Mouse (Mus musculus): ENCODE results near the gene Fv1.

Fv1 gene

GRCm38 (mm10) chr4:147887277-147887676, 18.5 kb downstream of the Fv1 start:
- no peak for DNase-seq

GRCm38 (mm10) chr4:147888237-147888636, 19.5 kb downstream of the Fv1 start:
- no peak for DNase-seq

DNA sequence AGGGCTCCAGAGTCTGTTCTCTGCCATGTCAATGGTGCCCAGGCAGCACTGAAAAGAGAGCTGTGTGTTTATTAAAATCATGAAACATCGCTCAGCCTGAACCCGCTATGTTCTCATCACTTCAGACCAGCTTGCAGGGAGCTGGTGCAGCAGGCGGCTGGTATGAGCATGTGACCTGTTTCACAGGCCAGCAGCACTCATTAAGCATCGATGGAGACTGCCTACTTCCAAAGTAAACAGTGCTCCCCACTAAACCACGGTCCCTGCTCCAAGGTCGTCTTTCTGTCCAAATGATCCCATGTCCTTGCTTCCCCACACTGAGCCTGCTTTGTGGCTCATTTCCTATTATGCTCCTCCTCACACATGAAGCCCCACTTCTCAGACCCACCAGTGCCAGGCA, 21.6 kb downstream of the Fv1 start:
- no peak for DNase-seq

DNA sequence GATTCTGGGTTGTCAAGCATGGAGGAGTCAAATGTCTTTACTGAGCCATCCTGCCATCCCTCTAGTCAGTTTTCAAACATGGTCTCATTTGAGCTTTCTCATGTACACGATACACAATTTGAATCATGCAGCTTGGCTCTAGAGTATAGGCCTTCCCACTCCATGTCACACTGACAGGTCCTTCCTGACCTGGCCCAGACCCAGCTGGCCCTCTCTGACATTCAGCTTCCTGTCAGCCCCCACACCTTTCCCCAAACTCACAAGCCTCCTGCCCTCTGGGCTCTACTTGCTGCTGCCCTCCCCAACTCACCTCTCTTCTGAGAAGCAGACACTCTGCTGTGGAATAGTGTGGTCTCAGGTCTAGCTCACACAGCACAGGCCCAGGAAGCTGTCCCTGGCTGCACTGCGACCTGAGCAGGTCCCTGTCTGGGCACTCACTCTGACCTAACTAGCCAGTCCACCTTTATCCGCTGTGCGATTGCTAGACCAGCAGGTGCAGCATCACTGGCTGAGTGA, 27.1 kb downstream of the Fv1 start:
- no peak for DNase-seq

GRCm38 (mm10) chr4:147896411-147896810, 27.6 kb downstream of the Fv1 start:
- no peak for DNase-seq

- no peak for DNase-seq
Measured at GRCm38 (mm10) chr4:147897348-147897747, 28.6 kb downstream of the Fv1 start.

DNA sequence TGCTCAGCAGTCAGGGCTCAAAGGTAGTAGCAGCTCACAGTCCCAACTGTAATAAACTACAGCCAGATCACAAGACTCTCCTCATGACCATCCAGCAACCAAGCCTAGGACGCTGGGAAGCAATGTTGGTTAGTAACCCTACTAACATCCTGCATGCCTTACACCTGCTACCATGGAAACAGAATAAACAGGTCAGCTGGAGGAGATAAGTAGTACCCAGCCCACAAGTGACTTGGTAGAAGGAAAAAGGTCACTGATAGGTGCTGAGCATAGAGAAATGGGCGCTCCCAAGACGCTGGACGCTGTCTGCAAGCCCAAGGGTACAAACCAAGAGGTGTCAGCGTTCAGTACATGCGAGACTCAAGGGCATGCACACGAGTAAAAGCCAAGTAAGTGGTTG, 31.7 kb downstream of the Fv1 start:
- no peak for DNase-seq

- no peak for DNase-seq
Measured at GRCm38 (mm10) chr4:147902906-147903500, 34.2 kb downstream of the Fv1 start.

- DNase-seq, result no peak
Measured at GRCm38 (mm10) chr4:147903601-147904000, 34.8 kb downstream of the Fv1 start.

GRCm38 (mm10) chr4:147904313-147905089, 35.7 kb downstream of the Fv1 start, which contains the start of gene Mfn2:
TSS of gene Mfn2 (minus strand) at chr4:147904704.
- DNase-seq, result peak; percentile 92

GRCm38 (mm10) chr4:147905090-147905659, 36.4 kb downstream of the Fv1 start:
- DNase-seq, result peak; percentile 64

GRCm38 (mm10) chr4:147906230-147906629, 37.5 kb downstream of the Fv1 start:
- peak; percentile 48 for DNase-seq

- DNase-seq, result no peak
Measured at GRCm38 (mm10) chr4:147909486-147909885, 40.7 kb downstream of the Fv1 start.

DNA sequence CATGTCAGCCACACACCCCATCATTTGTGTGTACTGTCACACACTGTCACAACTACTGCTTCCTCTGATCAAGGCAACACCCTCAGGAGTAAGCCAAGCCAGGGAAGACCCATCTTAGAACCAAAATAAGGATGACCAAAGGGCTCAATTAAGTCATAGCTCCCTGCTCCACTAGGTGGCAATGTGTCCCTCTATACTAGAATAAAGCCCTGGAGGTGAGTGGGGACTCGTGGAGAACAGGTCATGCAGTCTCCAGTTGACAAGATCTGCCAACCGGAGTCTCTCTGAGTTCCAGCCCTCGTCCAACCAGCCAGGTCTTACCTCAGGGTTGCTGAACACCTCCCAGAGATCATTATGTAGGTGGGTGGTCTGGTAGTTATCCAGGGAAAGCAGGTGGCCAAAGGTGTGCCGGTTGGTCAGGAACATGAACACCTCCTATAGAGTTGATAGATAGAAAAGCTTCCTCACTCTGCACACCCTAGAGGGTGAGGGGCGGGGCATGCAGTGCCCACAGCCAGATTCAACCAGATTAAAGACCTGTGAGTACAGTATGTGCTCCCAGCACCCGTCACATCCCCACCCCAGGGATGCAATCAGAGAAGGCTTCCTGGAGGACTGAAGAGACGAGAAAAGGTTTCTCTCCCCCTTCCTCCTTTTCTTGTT, 49.8 kb downstream of the Fv1 start:
- DNase-seq, result no peak

All from cerebellum, adult 11-12 months (tissue).